Mouse (Mus musculus) CH12.LX (cell line): ENCODE measurements at regions not wholly inside any gene's neighbourhood (a gene's known extent, or its start where the extent isn't known, plus 50 kb on each side); places are given as distances from the start of the nearest gene placed in this dataset.

Source experiments
- CHD2 ChIP-seq: IDR thresholded peaks from 2 replicates; pipeline ENCODE4 v1.6.1; 2011; ENCODE audit warnings: low read length, improper control_type of control experiment
- CTCF ChIP-seq, 2 experiments: IDR thresholded peaks in 1 of 2; conservative IDR thresholded peaks in 1 of 2; 2 replicates each; pipeline ENCODE4 v1.5.1; 2011 to 2012; ENCODE audit warnings: low read depth in 2 of 2, low read length in 2 of 2, improper control_type of control experiment in 1 of 2, inconsistent platforms in 1 of 2, mild to moderate bottlenecking in 1 of 2, moderate library complexity in 1 of 2
- POLR2A ChIP-seq: IDR thresholded peaks from 2 replicates; pipeline ENCODE4 v1.6.1; 2011; ENCODE audit warnings: low read depth, mild to moderate bottlenecking, improper control_type of control experiment, low read length
- TCF12 ChIP-seq: IDR thresholded peaks from 2 replicates; pipeline ENCODE4 v1.6.1; 2014; ENCODE audit warnings: low read depth, mild to moderate bottlenecking, inconsistent platforms, low read length, improper control_type of control experiment

DNA sequence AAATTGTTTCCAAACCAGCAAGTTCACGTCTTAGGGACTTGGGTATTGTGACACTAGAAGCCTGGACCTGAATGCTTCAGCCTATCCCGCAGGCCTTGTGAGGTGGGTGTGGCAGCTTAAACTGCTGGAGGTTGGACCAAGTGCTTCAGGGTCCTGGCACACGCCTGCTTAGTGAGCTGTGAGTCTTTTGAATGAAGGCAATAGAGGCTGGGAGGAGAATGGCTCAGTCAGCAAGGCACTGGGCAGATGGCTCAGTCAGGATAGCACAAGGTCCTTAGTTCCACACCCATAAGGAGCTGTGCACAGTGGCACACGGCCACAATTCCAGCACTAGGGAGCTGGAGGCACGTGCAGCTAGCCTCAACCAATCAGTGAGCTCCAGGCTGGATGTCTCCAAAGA, 80.5 kb upstream of the Pmepa1 start:
- TF ChIP-seq POLR2A (no peak), TCF12 (no peak), CHD2 (no peak), CTCF (conservative IDR thresholded peaks at IDR 0.05 in 1 of 2, IDR thresholded peaks at IDR 0.05 in 1 of 2; ENCODE audit: low read depth in 2 of 2, low read length in 2 of 2) (no peak)
